Mouse (Mus musculus): ENCODE measurements at regions not wholly inside any gene's neighbourhood (a gene's known extent, or its start where the extent isn't known, plus 50 kb on each side); places are given as distances from the start of the nearest gene placed in this dataset.

DNA sequence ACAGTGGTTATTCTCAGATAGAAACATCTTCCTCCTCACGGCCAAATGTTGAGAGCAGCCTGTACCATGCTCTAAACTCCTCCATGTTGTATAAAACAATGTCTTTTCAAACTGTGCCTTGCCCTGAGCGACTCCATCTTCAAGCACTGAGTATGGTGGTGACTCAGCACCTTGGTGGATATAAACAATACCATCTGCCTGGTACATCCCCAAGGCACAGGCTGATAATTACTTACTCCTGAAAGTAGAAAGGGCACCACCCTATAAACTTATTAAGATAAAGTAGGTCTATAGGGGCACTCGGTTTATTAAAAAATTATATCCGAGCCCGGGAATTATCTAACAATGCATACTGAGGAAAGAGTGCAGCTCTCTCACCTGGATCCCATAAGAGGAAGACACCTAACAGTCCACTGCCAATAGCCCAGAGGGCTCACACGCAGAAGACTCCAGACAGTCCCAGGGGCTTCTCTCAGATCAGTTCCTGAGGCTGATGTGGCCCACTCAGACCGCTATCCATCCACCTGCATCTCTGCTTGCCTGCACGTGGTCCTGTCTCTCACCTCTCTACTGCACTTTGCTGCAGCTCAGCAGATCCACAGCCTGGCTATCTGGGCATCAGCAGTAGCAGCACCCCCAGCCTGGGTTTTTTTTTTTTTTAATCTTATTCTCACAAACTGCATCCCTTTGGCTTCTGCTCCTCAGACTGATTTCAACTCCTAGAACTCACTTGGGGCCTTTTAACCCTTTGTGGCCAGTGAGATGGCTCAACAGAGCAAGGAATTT, 109.7 kb upstream of the Dlg1 start:
- WGBS = 73% methylated on average over 8 of the region's 8 CpGs

DNA sequence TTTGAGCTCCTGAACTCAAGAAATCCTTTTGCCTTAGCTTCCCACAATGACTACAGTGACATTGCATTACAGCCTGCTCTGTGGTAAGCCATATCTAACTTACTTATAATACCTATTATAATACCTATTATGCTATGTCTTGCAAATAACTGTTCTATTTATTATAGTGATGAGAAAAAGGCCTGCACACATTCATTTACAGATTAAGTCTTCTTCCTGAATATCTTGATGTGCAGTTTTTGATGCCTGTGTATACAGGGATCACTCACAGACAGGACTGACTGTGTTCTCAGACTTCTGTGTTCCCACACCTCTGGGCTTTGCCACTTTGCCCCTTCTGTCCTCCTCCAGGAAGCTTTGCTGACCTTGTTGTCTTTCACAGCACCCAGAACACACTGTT, 102.8 kb upstream of the Dlg1 start:
- ATAC-seq (ENCODE audit: low FRiP score, low read depth) (no peak), DNase-seq (ENCODE audit: low spot score) (no peak)
- Histone ChIP-seq H3K27ac (replicated peaks; ENCODE audit: low read depth, low read length) (no peak overlapping the region), H3K9me3 (ENCODE audit: control insufficient read depth, low read length) (no peaks in the 10 kb centered on the region), H3K4me3 (replicated peaks; ENCODE audit: low read length) (no peak overlapping the region), H3K27me3 (ENCODE audit: control insufficient read depth, insufficient read depth, low read length) (no peaks in the 10 kb centered on the region), H3K4me1 (ENCODE audit: control insufficient read depth, insufficient read depth, low read length) (peaks cover 3% of the 10 kb centered on the region; the same call in 1 of the 2 replicates), H3K36me3 (ENCODE audit: control insufficient read depth, insufficient read depth, low read length) (no peaks in the 10 kb centered on the region), H3K9ac (ENCODE audit: low read depth, low read length, severe bottlenecking) (no peak overlapping the region), H3K4me2 (replicated peaks; ENCODE audit: low read depth, low read length, severe bottlenecking) (no peak overlapping the region)
- TF ChIP-seq POLR2A (IDR thresholded peaks at IDR 0.05; ENCODE audit: borderline replicate concordance, extremely low read depth, insufficient read depth, insufficient read length) = no peak

More for the DNA sequence above, 109.7 kb upstream of the Dlg1 start:
- ATAC-seq (ENCODE audit: low FRiP score, low read depth) (no peak), DNase-seq (ENCODE audit: low spot score) (no peak)
- Histone ChIP-seq H3K9ac (ENCODE audit: low read depth, low read length, severe bottlenecking) (no peak overlapping the region), H3K27ac (replicated peaks; ENCODE audit: low read depth, low read length) (no peak overlapping the region), H3K27me3 (ENCODE audit: control insufficient read depth, insufficient read depth, low read length) (no peaks in the 10 kb centered on the region), H3K4me1 (ENCODE audit: control insufficient read depth, insufficient read depth, low read length) (peaks cover 13% of the 10 kb centered on the region), H3K4me3 (replicated peaks; ENCODE audit: low read length) (no peak overlapping the region), H3K4me2 (replicated peaks; ENCODE audit: low read depth, low read length, severe bottlenecking) (no peak overlapping the region), H3K36me3 (ENCODE audit: control insufficient read depth, insufficient read depth, low read length) (no peaks in the 10 kb centered on the region), H3K9me3 (ENCODE audit: control insufficient read depth, low read length) (no peaks in the 10 kb centered on the region)
- TF ChIP-seq POLR2A (IDR thresholded peaks at IDR 0.05; ENCODE audit: borderline replicate concordance, extremely low read depth, insufficient read depth, insufficient read length) = no peak

DNA sequence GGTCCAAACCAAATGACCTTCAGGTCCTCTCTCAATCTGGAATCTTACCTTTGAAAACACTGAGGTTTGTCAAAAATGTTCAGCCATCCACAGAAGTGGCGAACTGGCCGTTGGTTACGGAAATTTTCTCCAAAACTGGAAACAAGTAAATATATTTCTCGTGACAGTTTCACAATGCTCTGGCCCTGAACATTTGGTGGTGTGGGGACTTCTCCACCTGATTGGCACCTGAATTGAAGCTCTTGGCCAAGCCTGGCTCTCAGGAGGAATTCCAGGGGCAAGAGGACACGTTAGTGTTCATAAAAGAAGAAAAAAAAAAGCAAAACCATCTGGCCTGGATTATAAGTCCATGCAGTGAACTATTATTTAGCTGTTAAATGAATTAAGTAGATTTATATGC, 98.3 kb upstream of the Dlg1 start:
- ATAC-seq (ENCODE audit: low FRiP score, low read depth) (no peak), DNase-seq (ENCODE audit: low spot score) (no peak)
- Histone ChIP-seq H3K36me3 (ENCODE audit: control insufficient read depth, insufficient read depth, low read length) (no peaks in the 10 kb centered on the region), H3K4me2 (replicated peaks; ENCODE audit: low read depth, low read length, severe bottlenecking) (no peak overlapping the region), H3K4me1 (ENCODE audit: control insufficient read depth, insufficient read depth, low read length) (peaks cover 3% of the 10 kb centered on the region; the same call in 1 of the 2 replicates), H3K9me3 (ENCODE audit: control insufficient read depth, low read length) (no peaks in the 10 kb centered on the region), H3K27ac (replicated peaks; ENCODE audit: low read depth, low read length) (0 out of 2 replicates have a peak overlapping the region, but pooled peaks have one; percentile 8), H3K27me3 (ENCODE audit: control insufficient read depth, insufficient read depth, low read length) (no peaks in the 10 kb centered on the region), H3K9ac (ENCODE audit: low read depth, low read length, severe bottlenecking) (no peak overlapping the region), H3K4me3 (replicated peaks; ENCODE audit: low read length) (no peak overlapping the region)
- 55% methylated on average over 5 of the region's 5 CpGs for WGBS
- no peak for TF ChIP-seq POLR2A (IDR thresholded peaks at IDR 0.05; ENCODE audit: borderline replicate concordance, extremely low read depth, insufficient read depth, insufficient read length)

DNA sequence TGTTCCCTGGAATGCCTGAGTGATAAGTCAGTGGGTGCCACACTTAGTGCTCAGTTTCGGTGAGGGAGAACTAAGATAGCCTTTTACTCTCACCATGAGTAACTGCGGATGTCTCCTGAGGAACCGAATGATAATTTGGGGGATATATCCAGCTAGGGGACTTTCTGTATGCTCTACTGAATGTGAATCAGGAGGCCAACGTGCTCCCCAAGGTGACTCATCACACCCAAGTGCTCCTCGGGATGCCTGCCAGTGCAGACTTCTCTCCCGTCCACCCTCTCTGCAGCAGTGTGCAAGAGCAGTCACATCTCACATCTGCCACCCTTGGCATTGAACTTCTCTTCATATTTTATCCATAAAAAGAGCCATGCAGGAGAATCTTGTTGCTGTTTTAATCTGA, 94.9 kb upstream of the Dlg1 start:
- H3K4me2 ChIP-seq (replicated peaks; ENCODE audit: low read depth, low read length, severe bottlenecking) = no peak overlapping the region
- H3K9ac ChIP-seq (ENCODE audit: low read depth, low read length, severe bottlenecking) = no peak overlapping the region
- H3K27ac ChIP-seq (replicated peaks; ENCODE audit: low read depth, low read length) = no peak overlapping the region
- TF ChIP-seq POLR2A (IDR thresholded peaks at IDR 0.05; ENCODE audit: borderline replicate concordance, extremely low read depth, insufficient read depth, insufficient read length) = no peak
- 93% methylated on average over 6 of the region's 6 CpGs for WGBS
- H3K4me1 ChIP-seq (ENCODE audit: control insufficient read depth, insufficient read depth, low read length) = peaks cover 3% of the 10 kb centered on the region; the same call in 1 of the 2 replicates
- no peaks in the 10 kb centered on the region for H3K9me3 ChIP-seq (ENCODE audit: control insufficient read depth, low read length)
- no peaks in the 10 kb centered on the region for H3K27me3 ChIP-seq (ENCODE audit: control insufficient read depth, insufficient read depth, low read length)
- H3K36me3 ChIP-seq (ENCODE audit: control insufficient read depth, insufficient read depth, low read length) = no peaks in the 10 kb centered on the region
- DNase-seq (ENCODE audit: low spot score) = no peak
- H3K4me3 ChIP-seq (replicated peaks; ENCODE audit: low read length) = no peak overlapping the region
- ATAC-seq (ENCODE audit: low FRiP score, low read depth) = no peak

DNA sequence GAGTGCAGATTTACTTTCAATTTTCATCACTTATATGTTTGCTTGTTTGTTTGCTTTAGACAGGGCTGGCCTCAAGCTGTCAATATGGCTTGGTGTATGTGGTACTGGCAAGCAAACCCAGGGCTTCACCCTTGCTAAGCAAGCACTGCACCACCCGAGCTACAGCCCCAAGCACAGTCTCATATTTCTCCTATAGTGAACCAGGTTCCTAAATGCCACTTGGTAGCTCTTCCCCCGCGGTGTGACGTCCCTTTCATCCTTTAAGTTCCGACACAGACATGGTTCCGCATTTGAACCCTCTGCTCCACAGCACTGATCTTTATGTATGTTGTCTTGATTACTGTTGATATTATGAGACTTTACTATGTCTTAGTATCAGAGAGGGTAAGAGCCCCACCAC, 93.4 kb upstream of the Dlg1 start:
- ATAC-seq (ENCODE audit: low FRiP score, low read depth) = no peak
- no peak for DNase-seq (ENCODE audit: low spot score)
- no peak overlapping the region for H3K4me2 ChIP-seq (replicated peaks; ENCODE audit: low read depth, low read length, severe bottlenecking)
- no peaks in the 10 kb centered on the region for H3K27me3 ChIP-seq (ENCODE audit: control insufficient read depth, insufficient read depth, low read length)
- TF ChIP-seq POLR2A (IDR thresholded peaks at IDR 0.05; ENCODE audit: borderline replicate concordance, extremely low read depth, insufficient read depth, insufficient read length) = no peak
- H3K27ac ChIP-seq (replicated peaks; ENCODE audit: low read depth, low read length) = no peak overlapping the region
- peaks cover 2% of the 10 kb centered on the region; the same call in 1 of the 2 replicates for H3K4me1 ChIP-seq (ENCODE audit: control insufficient read depth, insufficient read depth, low read length)
- H3K36me3 ChIP-seq (ENCODE audit: control insufficient read depth, insufficient read depth, low read length) = no peaks in the 10 kb centered on the region
- no peaks in the 10 kb centered on the region for H3K9me3 ChIP-seq (ENCODE audit: control insufficient read depth, low read length)
- WGBS = 58% methylated on average over 6 of the region's 6 CpGs
- no peak overlapping the region for H3K9ac ChIP-seq (ENCODE audit: low read depth, low read length, severe bottlenecking)
- no peak overlapping the region for H3K4me3 ChIP-seq (replicated peaks; ENCODE audit: low read length)
